Mouse (Mus musculus) hindlimb bud, embryonic 11.5 days (tissue): ENCODE measurements around the gene Trim60.

Experiments used
- DNase-seq: peaks from one replicate; pipeline ENCODE4 v3.0.0-alpha.2; 2012; ENCODE audit warnings: low read depth, low spot score; ENCODE audit errors: extremely low spot score

The Trim60 gene

GRCm38 (mm10) chr8:64998806-64999365, 19.5 kb downstream of the Trim60 start:
- DNase-seq, result no peak

- no peak for DNase-seq
These were observed 30.7 kb downstream of the Trim60 start, which contains the start of gene Trim75 for GRCm38 (mm10) chr8:64987731-64988130. TSS of gene Trim75 (minus strand) at chr8:64987831.

- no peak for DNase-seq
These were observed 35.1 kb downstream of the Trim60 start for GRCm38 (mm10) chr8:64983150-64983897.

- no peak for DNase-seq
These were observed 55.5 kb downstream of the Trim60 start for GRCm38 (mm10) chr8:64962836-64963235.

DNA sequence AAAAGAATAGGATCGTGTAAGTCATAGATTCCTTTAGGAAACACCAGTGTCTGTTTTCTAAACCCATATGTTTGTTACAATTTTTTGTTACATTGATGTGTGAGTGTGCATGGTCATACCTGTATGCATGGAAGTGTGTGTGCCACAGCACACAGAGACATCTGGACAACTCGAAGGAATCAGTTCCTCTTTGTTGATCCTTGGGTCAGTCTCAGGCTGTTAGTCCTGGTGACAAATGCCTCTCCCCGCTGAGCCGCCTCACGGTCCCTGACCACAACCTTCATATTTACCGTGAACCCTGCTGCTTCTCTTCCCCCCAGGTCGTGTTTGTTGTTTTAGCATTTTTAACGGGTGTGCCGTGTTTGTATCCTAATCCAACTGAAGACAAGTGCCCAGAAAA, 59.4 kb downstream of the Trim60 start:
- DNase-seq, result no peak

DNA sequence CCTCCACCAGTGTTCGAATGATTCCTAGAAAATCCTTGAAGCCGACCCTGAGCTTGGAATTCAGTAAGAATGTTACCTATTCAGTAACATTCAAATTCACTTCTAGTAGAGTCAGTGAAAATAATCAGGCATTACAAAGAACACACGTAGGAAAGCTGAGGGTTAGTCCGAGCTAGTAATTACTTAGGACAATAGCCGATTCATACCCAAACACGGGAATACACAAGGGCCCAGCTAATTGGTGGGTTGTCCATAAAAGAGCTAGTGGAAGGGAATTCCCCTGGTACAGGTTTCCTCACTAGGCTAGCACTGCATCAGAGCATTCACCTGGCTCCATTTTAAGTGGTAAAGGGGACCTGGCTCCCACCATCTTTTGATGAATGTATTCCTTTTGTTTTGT, 66.3 kb downstream of the Trim60 start:
- DNase-seq, result no peak
